Mouse (Mus musculus) c-Kit-positive CD71-positive TER-119-negative erythroid progenitor cells, embryonic 14.5 days (primary cell): ENCODE results near the gene Olfr889.
"Not testable (repeated sequence)": the region's sequence is repeated elsewhere in the genome, so short reads cannot be mapped to it uniquely, and the experiment has no call there.

Source experiments
- DNase-seq: peaks from one replicate; pipeline ENCODE4 v3.0.0-alpha.2; 2013; ENCODE audit warnings: low read depth

Gene Olfr889

DNA sequence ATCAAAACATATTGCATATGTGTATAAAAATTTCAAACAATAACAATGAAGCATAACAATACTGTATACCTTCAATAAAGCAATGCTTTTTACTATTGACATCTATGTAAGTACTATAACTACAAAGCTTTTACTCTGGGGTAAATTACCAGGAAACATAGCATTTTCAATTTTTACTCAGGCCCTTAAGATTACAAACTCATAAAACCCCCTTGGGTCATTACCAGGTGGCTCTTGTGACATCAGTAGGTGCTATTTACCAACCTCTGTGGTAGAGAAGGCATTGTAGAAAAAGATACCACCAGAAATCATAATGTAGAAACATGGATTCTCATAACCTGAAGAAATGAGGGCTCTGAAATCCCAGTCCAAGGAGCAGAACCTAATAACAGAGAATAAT is at the start of gene Olfr889:
Gene Olfr889, plus strand, starts transcription at position 301 of the 400 bp plus-strand sequence.
- DNase-seq = no peak

DNA sequence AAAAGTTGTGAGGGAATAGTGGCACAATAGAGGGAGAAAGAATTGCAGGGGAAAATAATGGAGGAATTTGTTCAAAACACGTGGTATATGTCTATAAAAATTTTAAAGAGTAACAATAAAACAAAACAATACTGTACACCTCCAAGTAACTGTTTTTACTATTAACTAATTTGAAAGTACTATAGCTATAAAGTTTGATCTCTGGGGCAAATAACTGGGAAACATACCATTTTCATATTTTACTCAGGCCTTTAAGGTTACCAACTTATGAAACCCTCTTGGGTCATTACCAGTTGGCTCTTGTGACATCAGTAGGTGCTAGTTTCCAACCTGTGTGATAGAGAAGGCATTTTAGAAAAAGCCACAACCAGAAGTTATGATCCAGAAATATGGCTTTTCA is 31.2 kb upstream of the Olfr889 start, which contains the start of gene Olfr887:
Gene Olfr887, plus strand, starts transcription at position 301 of the 400 bp plus-strand sequence.
- DNase-seq = no peak

DNA sequence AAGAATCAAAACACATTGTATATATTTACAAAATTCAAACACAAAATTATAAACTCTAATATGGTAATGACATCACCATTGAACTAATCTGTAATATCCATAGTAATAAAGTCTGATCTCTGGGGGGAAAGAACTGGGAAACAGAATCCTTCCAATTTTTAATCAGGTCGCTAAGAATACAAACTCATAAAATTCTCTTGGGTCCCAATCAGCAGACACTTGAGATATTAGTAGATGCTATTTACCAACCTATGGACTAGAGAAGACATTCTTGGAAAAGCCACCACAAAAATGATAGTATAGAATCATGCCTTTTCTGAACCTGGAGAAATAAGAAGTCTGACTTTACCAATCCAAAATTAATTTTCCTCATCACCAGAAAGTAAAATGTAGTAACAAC is 7.2 kb upstream of the Olfr889 start, which contains the start of gene Olfr888:
Gene Olfr888, plus strand, starts transcription at position 301 of the 400 bp plus-strand sequence.
- no peak for DNase-seq

DNA sequence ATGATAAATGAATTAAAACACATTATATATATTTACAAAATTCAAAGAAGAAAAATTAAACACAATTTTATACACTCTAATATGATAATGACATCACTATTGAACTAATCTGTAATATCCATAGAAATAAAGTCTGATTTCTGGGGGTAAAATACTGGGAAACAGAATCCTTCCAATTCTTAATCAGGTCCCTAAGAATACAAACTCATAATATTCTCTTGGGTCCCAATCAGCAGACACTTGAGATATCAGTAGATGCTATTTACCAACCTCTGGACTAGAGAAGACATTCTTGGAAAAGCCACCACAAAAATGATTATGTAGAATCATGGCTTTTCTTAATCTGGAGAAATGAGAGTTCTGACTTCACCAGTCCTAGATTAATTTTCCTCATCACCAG is 27.2 kb downstream of the Olfr889 start, which contains the start of gene Olfr890:
Gene Olfr890, plus strand, starts transcription at position 301 of the 400 bp plus-strand sequence.
- no peak for DNase-seq

DNA sequence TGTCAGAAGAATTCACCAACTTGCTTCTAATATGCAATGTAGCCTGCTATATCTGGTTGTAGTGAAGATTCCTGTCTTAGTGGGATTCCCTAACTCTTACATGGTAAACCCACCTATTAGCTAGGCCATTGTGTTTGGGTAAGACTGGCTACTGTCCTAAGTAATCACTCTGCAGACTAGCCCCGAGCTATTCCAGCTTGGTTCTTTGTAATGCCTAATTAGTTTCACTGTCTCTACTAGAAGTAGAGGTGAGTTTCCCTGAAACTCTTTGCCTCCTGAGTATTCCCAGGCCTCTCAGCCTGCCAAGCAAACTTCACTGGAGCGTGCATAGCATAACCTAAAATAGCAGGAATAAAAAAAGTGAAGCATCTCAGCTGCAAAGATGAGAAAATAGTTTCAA is 53.3 kb downstream of the Olfr889 start:
- not testable (repeated sequence) for DNase-seq
